Comparison of ENCODE assay signal across 8 mouse cellular contexts in the genomic region with DNA sequence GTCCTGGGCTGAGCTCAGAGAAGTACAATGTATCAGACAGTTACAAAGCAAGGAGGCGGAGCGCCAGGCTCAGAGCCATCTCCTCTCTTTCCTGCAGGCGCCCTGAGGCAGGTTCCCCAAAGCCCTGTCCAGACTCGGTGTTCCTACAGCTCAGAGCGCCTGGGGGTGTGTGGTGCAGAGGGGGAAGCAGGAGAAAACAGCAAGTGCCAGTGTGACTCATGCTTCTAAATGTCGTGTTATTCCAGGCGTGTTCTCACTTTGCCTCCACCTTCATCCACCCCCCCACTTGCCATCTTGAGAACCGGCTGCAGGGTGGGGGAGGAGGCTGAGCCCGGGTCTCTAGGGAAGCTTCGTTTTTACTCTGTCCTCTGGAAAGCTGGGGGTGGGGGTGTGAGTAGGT.
A peak's percentile ranks its signal among the peaks of the same experiment; 100 is the strongest.
DNase-seq lines count a peak whose midpoint lies in the region.

No protein-coding gene starts in this region.

- peak; percentile 7 to 12 for DNase-seq in heart, postnatal 10 days
- DNase-seq in heart, adult 9 months (ENCODE audit: low spot score in 2 of 2) = no peak
- DNase-seq in CD4-positive, CD25-positive, alpha-beta regulatory T cell, adult 2 months (ENCODE audit: low read depth, low spot score) = peak; percentile 65
- DNase-seq in adrenal gland, postnatal 14 days = peak; percentile 46
- peak; percentile 85 for DNase-seq in layer of hippocampus, adult 9-11 months
- DNase-seq in right cerebral cortex, postnatal 36 days (ENCODE audit: low spot score in 2 of 2) = peak; percentile 84 to 92
- no peak for DNase-seq in ovary, postnatal 36 days (ENCODE audit: low spot score)
- DNase-seq in cerebellum, postnatal 4 days (ENCODE audit: low spot score in 2 of 2) = no peak

- intact Hi-C loops in heart, postnatal 10 days (cut with DNase I) = no loop called here

Comparison
In these comparisons a context has a peak if more than half of its experiments do, and no peak if none do; other contexts are left out.
1. DNase-seq: peak in heart, postnatal 10 days (2 of 2), CD4-positive, CD25-positive, alpha-beta regulatory T cell, adult 2 months (single experiment), adrenal gland, postnatal 14 days (single experiment), layer of hippocampus, adult 9-11 months (single experiment) and right cerebral cortex, postnatal 36 days (2 of 2); none in heart, adult 9 months (0 of 2), ovary, postnatal 36 days (single experiment) and cerebellum, postnatal 4 days (0 of 2).